Mouse (Mus musculus) kidney, embryonic 16.5 days (tissue): ENCODE measurements around the gene Aen. TPM values are rescaled to one million over a fixed set of nuclear protein-coding genes. Genes with fewer than 3 reads are reported as not detected.
A peak's percentile ranks its signal among the peaks of the same experiment; 100 is the strongest.

ENCODE experiments used
- microRNA-seq: library from miRNA; unstranded; fragments of <30 nt; microRNA quantifications from one replicate; pipeline ENCODE4, GENCODE M21; 2016
- polyA plus RNA-seq: library from polyadenylated mRNA; unstranded; fragments of >200 nt; fragmentation: Nextera tagmentation; extraction: Ambion mirVana; gene quantifications from 2 replicates; pipeline ENCODE4 v1.2.1, GENCODE M21; 2015

Gene Aen
- polyA plus RNA-seq, 1 experiment from 2014 or later, result 48.0 TPM

Small RNA genes within 50 kb of the gene (microRNA-seq; reads per million reads assigned to microRNA genes)
- gene Mir7-2, result 8.5 reads per million, percentile 27 among the genes with 10 or more reads in this experiment

Other genes starting within 250 kb of the Aen start
- 2.8 and 3.4 TPM in 2 replicates for gene Ntrk3, start 157.8 kb upstream of the Aen start, polyA plus RNA-seq
- 83.4 and 84.9 TPM in 2 replicates for gene Mrps11, start 112.7 kb upstream of the Aen start, polyA plus RNA-seq
- 64.6 and 71.4 TPM in 2 replicates for gene Mrpl46, start 112.3 kb upstream of the Aen start, polyA plus RNA-seq
- 19.1 and 19.6 TPM in 2 replicates for gene Det1, start 48.6 kb upstream of the Aen start, polyA plus RNA-seq
- 3.0 TPM in 2 replicates for gene Isg20, start 17.6 kb downstream of the Aen start, polyA plus RNA-seq
- 0.23 and 0.31 TPM in 2 replicates for gene Acan, start 157.6 kb downstream of the Aen start, polyA plus RNA-seq
- 4.3 and 4.4 TPM in 2 replicates for gene Hapln3, start 235.2 kb downstream of the Aen start, polyA plus RNA-seq